Mouse (Mus musculus): Measurements from ENCODE around the gene Gm10959. TPM values are rescaled to one million over a fixed set of nuclear protein-coding genes. Genes with fewer than 3 reads are reported as not detected.
"Not testable (repeated sequence)": the region's sequence is repeated elsewhere in the genome, so short reads cannot be mapped to it uniquely, and the experiment has no call there.

Gene Gm10959
- polyA plus RNA-seq (2016; fragmentation: Nextera tagmentation; extraction: Ambion mirVana), result not detected in 2 replicates

DNA sequence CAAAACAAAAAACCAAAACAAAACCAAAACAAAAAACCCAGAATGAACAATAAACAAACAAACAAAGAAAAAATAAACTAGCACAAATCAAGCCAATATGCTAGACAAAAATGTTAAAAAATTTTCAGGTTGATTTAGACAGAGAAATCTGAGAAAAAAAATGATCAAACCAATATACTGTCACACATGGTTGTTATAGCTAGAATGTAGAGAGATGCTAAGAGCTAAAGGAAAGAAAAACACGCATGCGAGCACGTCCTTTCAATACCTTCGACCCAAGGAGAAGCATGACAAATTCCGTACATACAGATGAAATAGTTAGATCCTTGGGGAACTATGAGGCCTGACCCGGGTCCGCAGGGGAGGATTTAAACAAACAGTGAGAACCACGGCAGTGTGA is at the start of gene Gm10959:
Gene Gm10959, minus strand, starts transcription at position 101 of the 400 bp plus-strand sequence.
- no peak within 1 kb of the TSS for H3K27ac ChIP-seq
- no peak within 1 kb of the TSS for H3K4me2 ChIP-seq (replicated peaks)
- no peaks in the 10 kb centered on the region for H3K27me3 ChIP-seq (replicated peaks)
- 77% methylated on average over 8 of the region's 8 CpGs for WGBS
- H3K4me1 ChIP-seq, result no peaks in the 10 kb centered on the region
- H3K9ac ChIP-seq, result no peak within 1 kb of the TSS
- H3K4me3 ChIP-seq, result no peak within 1 kb of the TSS
- H3K36me3 ChIP-seq, result no peaks in the 10 kb centered on the region
- no peaks in the 10 kb centered on the region for H3K9me3 ChIP-seq
- ATAC-seq (ENCODE audit: low FRiP score, low read depth), result no peak

DNA sequence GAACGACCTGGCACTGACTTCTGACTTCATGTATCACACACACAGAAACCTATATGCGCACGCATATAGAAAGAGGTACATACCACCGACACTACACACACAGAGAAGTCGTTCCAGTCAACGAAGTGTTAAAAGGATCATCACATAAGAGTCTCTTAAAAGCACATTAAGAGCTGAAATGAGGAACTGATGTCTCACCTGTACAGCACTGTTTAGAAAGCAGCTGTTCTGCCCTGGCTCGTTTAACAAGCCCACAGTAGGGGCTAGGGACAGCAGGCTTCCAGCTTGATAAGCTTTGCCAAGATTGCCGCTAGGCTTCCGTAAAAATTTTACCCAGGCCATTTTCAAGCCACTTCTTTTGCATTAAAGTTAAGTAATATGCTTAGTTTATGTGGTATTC is 49.2 kb upstream of the Gm10959 start:
- Histone ChIP-seq H3K4me1 (no peaks in the 10 kb centered on the region), H3K9ac (no peak overlapping the region), H3K27me3 (replicated peaks) (no peaks in the 10 kb centered on the region), H3K36me3 (no peaks in the 10 kb centered on the region), H3K27ac (no peak overlapping the region), H3K4me2 (replicated peaks) (no peak overlapping the region), H3K9me3 (no peaks in the 10 kb centered on the region), H3K4me3 (no peak overlapping the region)
- whole genome bisulfite sequencing, result 92% methylated on average over 9 of the region's 9 CpGs
- ATAC-seq (ENCODE audit: low FRiP score, low read depth), result no peak

DNA sequence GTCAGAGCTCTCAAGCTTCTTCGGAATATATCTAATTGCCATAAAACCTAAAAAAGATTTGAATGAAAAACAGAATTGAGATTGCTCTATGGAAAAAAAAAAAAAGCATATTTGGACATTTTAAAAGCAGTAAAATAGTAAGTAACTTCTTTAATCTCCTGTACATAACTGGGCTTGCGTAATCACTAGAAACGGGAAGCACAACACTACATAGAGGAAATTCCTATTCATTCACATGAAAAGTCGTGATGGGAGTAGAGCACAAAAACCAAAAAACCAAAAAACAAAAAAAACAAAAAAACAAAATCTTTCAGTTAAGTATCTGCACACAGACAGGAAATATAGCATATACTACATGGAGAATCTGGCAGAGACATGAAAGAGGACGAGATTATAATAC is 45.1 kb upstream of the Gm10959 start:
- Histone ChIP-seq H3K4me2 (replicated peaks) (no peak overlapping the region), H3K9me3 (no peaks in the 10 kb centered on the region), H3K27ac (no peak overlapping the region), H3K27me3 (replicated peaks) (no peaks in the 10 kb centered on the region), H3K4me1 (no peaks in the 10 kb centered on the region), H3K36me3 (no peaks in the 10 kb centered on the region), H3K4me3 (no peak overlapping the region), H3K9ac (no peak overlapping the region)
- no peak for ATAC-seq (ENCODE audit: low FRiP score, low read depth)
- WGBS, result 90% methylated on average over 5 of the region's 5 CpGs

DNA sequence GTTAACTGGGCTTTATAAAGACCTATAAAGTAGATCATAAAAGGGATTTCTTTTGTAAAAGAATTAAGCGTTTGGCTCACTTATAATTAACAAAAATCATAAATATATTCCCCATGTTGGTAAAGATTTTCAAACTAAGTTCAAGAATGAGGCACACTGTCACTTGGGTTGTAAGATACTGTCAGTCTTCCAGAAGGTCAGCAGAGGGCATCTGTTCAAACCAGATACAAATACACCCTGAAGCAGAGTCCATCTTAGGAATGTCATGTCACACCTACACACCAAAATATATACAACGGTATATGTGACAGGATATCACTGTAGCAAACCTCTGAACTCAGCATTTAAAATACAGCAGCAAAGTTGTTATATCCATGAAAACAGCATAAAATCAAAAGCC is 31.0 kb upstream of the Gm10959 start:
- H3K36me3 ChIP-seq, result peaks cover 9% of the 10 kb centered on the region
- no peak overlapping the region for H3K27ac ChIP-seq
- H3K4me2 ChIP-seq (replicated peaks), result no peak overlapping the region
- 91% methylated on average over 2 of the region's 2 CpGs for WGBS
- H3K4me3 ChIP-seq, result no peak overlapping the region
- H3K9ac ChIP-seq, result no peak overlapping the region
- ATAC-seq (ENCODE audit: low FRiP score, low read depth), result no peak
- H3K9me3 ChIP-seq, result no peaks in the 10 kb centered on the region
- no peaks in the 10 kb centered on the region for H3K27me3 ChIP-seq (replicated peaks)
- no peaks in the 10 kb centered on the region for H3K4me1 ChIP-seq

DNA sequence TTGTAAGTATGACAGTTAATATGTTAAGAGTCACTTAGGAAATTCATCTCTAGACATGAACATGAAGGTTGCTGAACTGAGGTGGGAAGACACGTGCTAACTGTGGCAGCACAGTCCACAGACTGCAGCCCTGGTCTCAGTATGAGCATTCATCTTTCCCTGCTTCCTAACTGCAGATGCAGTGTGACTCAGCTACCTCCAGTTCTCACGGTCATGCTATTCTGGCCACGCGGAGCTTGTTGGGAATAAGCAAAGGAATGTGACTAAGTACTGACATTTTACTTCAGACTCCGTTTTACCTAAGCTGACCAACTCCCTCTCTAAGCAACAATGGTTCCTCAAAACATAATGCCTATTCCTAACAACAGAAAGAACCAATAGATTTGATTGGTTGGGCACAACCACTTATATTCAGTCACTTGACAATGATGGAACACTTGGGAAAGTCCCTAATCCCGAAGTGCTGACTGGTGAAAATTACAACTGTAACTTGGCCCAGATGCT is 24.3 kb upstream of the Gm10959 start:
- no peak overlapping the region for H3K27ac ChIP-seq
- H3K4me1 ChIP-seq, result no peaks in the 10 kb centered on the region
- no peak for ATAC-seq (ENCODE audit: low FRiP score, low read depth)
- 84% methylated on average over 6 of the region's 6 CpGs for WGBS
- no peaks in the 10 kb centered on the region for H3K36me3 ChIP-seq
- no peaks in the 10 kb centered on the region for H3K9me3 ChIP-seq
- H3K9ac ChIP-seq, result no peak overlapping the region
- no peak overlapping the region for H3K4me3 ChIP-seq
- no peaks in the 10 kb centered on the region for H3K27me3 ChIP-seq (replicated peaks)
- H3K4me2 ChIP-seq (replicated peaks), result no peak overlapping the region

DNA sequence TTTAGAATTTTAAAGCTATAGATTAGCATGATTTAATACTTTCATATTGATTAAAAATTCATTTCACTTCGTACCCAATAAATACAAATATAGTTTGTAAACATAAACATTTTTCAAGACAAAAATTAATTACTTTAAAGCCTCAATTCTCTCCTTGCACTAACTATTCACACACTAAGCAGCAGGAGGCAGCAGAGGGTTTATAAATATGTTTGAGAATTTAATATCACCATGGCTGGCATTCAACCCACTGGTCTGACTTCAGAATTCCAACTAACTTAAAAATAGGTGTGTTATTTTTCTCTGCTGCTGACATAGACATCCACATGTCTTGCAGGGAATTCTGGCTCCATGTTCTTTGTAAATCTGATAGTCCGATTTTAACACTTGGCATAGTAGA is 20.1 kb upstream of the Gm10959 start:
- H3K4me1 ChIP-seq, result no peaks in the 10 kb centered on the region
- no peaks in the 10 kb centered on the region for H3K36me3 ChIP-seq
- no peak for ATAC-seq (ENCODE audit: low FRiP score, low read depth)
- no peaks in the 10 kb centered on the region for H3K9me3 ChIP-seq
- no peak overlapping the region for H3K4me3 ChIP-seq
- no peaks in the 10 kb centered on the region for H3K27me3 ChIP-seq (replicated peaks)
- H3K27ac ChIP-seq, result no peak overlapping the region
- H3K4me2 ChIP-seq (replicated peaks), result no peak overlapping the region
- WGBS, result 84% methylated on average over 2 of the region's 2 CpGs
- no peak overlapping the region for H3K9ac ChIP-seq

DNA sequence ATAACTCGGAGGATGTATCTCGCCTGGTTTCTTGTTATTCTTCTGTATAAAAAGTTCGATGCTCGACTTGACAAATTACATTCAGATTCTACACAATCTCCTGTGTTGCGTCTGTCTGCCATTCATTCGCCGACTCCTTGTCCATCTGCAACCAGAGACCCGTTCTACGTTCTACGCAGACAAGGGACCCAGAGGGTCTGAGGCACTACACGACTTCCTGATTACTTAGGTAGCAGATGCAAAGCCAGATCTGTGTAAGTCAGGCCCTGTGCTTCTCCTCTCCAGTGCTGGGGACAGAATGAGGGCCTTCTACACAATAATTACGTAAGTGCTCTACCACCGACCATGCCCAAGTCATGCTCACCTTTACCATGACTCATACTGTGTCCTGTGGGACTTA is 18.0 kb upstream of the Gm10959 start:
- H3K4me1 ChIP-seq; H3K4me2 ChIP-seq (replicated peaks); H3K27ac ChIP-seq; H3K9ac ChIP-seq; ATAC-seq (ENCODE audit: low FRiP score, low read depth); H3K9me3 ChIP-seq; H3K36me3 ChIP-seq; H3K27me3 ChIP-seq (replicated peaks); H3K4me3 ChIP-seq: not testable (repeated sequence)
- WGBS, result 84% methylated on average over 13 of the region's 13 CpGs

DNA sequence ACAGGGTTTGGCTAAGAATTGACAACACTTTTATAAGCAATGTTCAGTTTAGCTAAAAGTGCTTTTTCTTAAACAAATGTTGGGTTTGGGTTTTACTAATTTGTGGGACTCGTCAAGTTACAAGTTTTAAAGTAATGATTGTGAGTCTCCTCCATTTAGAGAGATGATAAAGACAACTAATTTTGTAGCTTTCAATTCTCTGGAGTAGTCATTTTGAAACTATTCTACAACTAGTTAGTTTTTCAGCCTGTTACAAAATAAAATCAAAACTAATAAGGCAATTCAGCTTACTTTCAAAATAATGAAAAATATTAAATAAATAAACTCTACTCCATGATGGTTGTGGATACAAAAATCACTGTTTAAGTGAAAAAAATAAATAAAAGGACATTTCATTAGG is 13.3 kb upstream of the Gm10959 start:
- H3K9me3 ChIP-seq, result no peaks in the 10 kb centered on the region
- no peak overlapping the region for H3K4me3 ChIP-seq
- ATAC-seq (ENCODE audit: low FRiP score, low read depth), result no peak
- 91% methylated on average over 1 of the region's 1 CpGs for WGBS
- no peak overlapping the region for H3K27ac ChIP-seq
- no peaks in the 10 kb centered on the region for H3K4me1 ChIP-seq
- no peaks in the 10 kb centered on the region for H3K36me3 ChIP-seq
- H3K4me2 ChIP-seq (replicated peaks), result no peak overlapping the region
- H3K27me3 ChIP-seq (replicated peaks), result no peaks in the 10 kb centered on the region
- no peak overlapping the region for H3K9ac ChIP-seq

DNA sequence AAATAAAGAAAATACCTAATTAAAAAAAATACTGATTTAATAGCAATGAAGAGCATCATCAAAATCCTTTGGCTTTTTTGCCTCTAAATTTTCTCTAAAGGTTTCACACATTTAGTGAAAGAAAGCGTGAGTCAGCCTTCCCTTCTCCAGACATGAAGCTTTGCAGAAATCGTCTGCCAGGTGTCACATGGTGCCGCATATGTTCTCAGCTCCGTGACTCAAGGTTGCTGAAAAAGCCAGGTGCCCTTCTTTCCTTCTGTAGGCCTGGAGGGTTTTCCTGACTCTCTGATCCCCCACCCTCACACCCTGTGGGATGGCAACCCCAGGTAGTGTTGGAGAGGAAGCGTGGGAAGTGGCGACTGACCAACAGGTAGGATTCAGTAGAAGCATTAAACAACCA is 10.6 kb upstream of the Gm10959 start:
- 93% methylated on average over 6 of the region's 6 CpGs for WGBS
- Histone ChIP-seq H3K4me3 (no peak overlapping the region), H3K4me1 (0 out of 2 replicates have a peak, but pooled peaks cover 5% of the 10 kb centered on the region), H3K4me2 (replicated peaks) (no peak overlapping the region), H3K9me3 (no peaks in the 10 kb centered on the region), H3K27ac (no peak overlapping the region), H3K36me3 (peaks cover 4% of the 10 kb centered on the region; the same call in 1 of the 2 replicates), H3K27me3 (replicated peaks) (no peaks in the 10 kb centered on the region), H3K9ac (no peak overlapping the region)
- no peak for ATAC-seq (ENCODE audit: low FRiP score, low read depth)

DNA sequence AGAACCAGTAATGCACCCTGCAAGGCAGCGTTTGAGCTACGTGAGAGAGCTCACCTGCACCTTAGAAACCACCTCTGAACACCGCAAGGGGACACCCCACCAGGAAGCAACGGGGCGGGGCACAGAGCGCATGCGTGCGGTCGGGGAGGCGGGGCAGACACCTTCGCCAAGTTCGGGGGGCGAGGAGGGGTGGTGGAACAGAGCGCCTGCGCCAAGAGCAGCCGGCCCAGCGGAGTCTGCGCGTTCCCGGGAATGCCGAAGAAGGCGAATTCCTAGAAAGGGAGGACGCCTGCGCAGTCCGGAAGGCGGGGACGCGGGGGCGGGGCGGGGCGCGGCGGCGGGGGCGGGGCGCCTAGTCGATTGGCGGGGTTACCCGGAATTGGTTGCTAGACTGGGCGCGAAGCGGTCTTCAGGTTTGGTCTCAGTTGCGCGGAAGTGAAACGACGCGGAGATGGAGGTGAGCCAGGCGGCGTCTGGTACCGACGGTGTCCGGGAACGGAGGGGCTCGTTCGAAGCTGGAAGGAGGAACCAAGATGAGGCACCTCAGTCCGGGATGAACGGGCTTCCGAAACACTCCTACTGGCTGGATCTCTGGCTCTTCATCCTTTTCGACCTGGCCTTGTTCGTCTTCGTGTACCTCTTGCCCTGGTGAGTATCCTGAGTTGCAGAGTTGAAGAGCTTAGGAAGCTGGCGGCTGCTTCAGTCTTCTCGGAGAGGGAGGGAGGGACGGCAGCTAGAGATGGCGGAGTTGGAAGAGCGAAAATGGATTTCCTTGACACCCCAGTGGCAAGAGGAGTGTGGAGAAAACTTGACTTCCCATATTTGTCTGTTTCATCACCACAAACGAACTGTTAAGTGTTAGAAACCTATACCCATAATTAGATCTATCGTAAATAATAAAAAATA is 5.1 kb upstream of the Gm10959 start, which contains the start of gene 1810037I17Rik:
Gene 1810037I17Rik, plus strand, starts transcription at position 195 of the 906 bp plus-strand sequence.
- Histone ChIP-seq H3K4me1 (0 out of 2 replicates have a peak, but pooled peaks cover 5% of the 10 kb centered on the region), H3K4me2 (replicated peaks) (peak within 1 kb of the TSS; percentile 54), H3K9me3 (no peaks in the 10 kb centered on the region), H3K27ac (0 out of 2 replicates have a peak within 1 kb of the TSS, but pooled peaks have one; percentile 10), H3K9ac (peak within 1 kb of the TSS; percentile 56), H3K36me3 (peaks cover 4% of the 10 kb centered on the region; the same call in 1 of the 2 replicates), H3K27me3 (replicated peaks) (no peaks in the 10 kb centered on the region), H3K4me3 (peak within 1 kb of the TSS; percentile 54)
- WGBS, result under 1% methylated on average over 68 of the region's 68 CpGs
- ATAC-seq (ENCODE audit: low FRiP score, low read depth), result peak; percentile 99

DNA sequence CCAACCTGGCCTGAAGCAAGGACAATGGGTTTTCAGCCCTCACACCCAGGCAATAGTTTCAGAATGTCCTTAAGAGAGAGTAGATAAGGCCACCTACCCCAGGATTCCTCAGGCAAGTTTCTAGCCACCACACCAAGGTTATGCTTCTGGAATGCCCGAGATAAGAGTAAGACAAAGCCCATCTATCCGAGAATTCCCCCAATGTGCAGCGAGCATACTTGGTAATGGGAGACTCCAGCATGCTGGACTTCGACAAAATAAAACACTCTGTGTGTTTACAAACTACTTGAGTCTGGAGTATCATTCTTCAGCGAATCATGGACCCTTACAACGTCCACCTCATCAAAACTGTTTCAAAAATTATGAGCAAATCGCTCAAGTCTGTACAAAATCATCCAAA is 4.0 kb upstream of the Gm10959 start:
- no peak for ATAC-seq (ENCODE audit: low FRiP score, low read depth)
- WGBS, result 77% methylated on average over 7 of the region's 7 CpGs
- H3K27me3 ChIP-seq (replicated peaks), result no peaks in the 10 kb centered on the region
- H3K27ac ChIP-seq, result no peak overlapping the region
- H3K9me3 ChIP-seq, result no peaks in the 10 kb centered on the region
- H3K4me2 ChIP-seq (replicated peaks), result peak overlapping the region; percentile 54
- H3K36me3 ChIP-seq, result peaks cover 4% of the 10 kb centered on the region; the same call in 1 of the 2 replicates
- no peak overlapping the region for H3K4me3 ChIP-seq
- no peak overlapping the region for H3K9ac ChIP-seq
- 0 out of 2 replicates have a peak, but pooled peaks cover 5% of the 10 kb centered on the region for H3K4me1 ChIP-seq

DNA sequence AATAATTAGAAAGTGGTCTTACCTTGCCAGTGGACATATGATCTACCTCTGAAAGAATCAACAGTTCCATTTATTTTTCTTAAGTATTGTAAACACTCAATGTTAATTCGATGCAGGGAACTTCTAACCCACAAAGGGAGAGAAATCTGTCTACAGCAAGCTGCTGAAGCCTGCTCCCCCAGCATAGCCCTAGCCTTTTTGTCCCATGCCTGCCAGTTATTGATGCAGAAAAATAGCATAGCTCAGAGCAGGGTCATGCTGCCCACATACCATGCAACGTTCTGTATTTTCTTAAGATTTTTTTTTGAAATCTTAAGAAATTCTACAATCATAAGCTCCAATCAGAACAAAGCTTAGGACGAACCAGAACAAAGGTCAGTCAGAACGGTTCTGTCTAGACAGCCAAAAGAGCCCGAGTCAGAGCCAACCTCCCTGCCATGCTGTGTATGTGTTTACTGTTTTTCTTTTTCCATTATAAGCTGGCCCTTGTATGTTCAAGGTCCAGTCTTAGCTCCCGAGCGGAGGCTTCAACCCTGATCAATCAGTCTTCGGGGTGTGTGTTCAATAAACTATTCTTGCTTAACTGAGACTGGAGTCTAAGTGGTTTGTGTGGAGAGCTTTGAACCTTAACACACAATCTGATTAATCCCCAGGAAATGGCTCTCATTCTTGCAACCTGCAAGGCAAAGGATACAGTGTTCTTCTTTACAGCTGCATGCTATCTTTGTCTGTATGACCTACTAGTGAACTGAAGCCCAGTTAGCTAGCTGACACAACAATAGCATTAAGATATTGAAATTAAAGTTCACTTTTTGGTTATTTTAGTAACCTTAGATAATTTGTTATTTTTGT is 2.7 kb upstream of the Gm10959 start:
- ATAC-seq (ENCODE audit: low FRiP score, low read depth), result no peak
- 91% methylated on average over 8 of the region's 8 CpGs for WGBS

More for the DNA sequence above, 2.7 kb upstream of the Gm10959 start:
- Histone ChIP-seq H3K4me1 (0 out of 2 replicates have a peak, but pooled peaks cover 5% of the 10 kb centered on the region), H3K9ac (no peak overlapping the region), H3K4me3 (no peak overlapping the region), H3K9me3 (no peaks in the 10 kb centered on the region), H3K36me3 (no peaks in the 10 kb centered on the region), H3K27me3 (replicated peaks) (no peaks in the 10 kb centered on the region), H3K27ac (no peak overlapping the region), H3K4me2 (replicated peaks) (no peak overlapping the region)

Measured in neural tube, embryonic 12.5 days (tissue).